Mouse (Mus musculus): ENCODE measurements around the gene Bbs5.
A peak's percentile ranks its signal among the peaks of the same experiment; 100 is the strongest.
"Not testable (repeated sequence)": the region's sequence is repeated elsewhere in the genome, so short reads cannot be mapped to it uniquely, and the experiment has no call there.

The Bbs5 gene

DNA sequence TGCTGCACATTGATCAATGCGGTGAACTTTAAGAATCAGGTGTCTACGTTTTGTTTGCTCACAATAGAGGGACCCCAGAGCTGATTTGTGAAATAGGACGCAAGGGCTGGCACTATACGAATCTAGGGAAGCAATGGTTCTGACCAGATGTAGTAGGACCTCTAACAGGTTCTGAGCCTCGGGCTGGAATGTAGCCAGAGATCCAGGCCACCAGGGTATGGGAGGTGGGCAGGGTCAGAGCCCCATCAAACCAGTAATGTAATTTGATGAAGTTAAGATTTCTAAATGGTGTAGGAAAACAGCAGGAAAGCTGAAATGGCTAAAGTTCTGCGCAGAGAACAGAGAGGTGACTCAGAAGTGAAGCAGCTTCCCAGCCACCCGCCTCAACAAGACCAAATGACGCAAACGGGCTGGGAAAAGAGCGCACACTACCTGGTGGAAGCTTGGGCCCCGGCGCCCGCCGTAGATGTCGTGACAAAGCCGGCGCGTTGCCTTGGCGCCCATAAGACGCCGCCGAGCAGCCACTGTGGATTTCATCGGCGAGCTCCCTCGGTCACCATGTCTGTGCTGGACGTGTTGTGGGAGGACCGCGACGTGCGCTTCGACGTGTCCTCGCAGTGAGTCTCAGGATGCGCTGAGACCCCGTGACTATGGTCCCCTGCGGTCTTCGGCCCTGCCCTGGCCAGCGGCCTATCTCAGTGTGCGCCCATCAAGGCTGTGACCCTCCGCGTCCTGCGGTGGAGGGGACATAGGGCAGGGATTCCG lies at the start of gene Bbs5:
TSS of gene Bbs5 (plus strand) at position 446 of the 765 bp plus-strand sequence.
- peak; percentile 58 for DNase-seq (ENCODE audit: low spot score)

DNA sequence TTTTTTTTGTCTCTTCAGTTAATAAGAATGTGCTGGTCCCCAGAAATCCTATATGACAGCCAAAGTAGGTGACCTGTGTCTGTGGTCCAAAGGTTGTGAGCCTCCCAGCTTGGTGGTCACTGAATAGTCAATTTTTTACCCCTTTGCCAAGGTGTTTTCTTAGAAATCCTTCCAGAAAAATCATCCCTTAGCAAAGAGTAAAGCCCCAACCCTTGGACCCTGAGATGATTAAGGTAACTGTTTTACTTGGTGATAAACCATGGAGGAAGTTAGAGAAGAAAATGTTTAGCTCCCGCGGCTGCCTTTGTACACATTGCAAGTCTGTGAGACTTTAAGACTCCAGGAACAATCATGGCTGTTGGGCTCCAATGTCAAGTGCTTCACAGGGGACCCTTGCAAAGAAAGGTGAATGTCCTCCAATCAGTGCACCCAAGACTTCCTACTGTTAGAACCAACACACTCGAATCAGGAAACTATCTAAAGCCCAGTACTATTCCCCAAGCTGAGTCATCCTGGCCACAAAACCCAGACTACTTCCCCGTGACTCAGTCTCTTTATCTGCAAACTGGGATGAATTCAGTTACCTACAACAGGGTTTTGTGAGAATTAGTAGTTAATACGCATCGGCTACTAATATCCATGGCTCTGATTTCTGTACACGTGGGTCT lies 43.1 kb upstream of the Bbs5 start:
- DNase-seq (ENCODE audit: low spot score), result no peak

DNA sequence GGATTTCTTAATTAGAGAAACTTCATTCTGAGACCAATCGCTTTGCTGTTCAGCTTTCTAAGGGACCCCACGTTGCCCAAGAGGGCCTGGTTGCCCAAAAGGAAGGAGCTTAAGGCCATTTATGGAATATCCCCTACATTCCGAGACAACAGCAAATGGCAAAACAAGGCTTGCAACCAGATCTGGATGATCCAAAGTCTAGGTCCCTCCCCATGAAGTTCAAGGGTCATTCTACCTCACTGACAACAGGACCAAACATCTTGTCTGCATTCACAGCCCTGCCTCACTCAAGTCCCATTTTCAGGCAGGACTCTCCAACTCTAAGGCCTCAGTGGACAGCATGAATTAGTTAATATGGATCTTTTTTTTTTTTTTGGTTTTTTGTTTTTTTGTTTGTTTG lies 40.4 kb upstream of the Bbs5 start:
- DNase-seq (ENCODE audit: low spot score), result no peak

DNA sequence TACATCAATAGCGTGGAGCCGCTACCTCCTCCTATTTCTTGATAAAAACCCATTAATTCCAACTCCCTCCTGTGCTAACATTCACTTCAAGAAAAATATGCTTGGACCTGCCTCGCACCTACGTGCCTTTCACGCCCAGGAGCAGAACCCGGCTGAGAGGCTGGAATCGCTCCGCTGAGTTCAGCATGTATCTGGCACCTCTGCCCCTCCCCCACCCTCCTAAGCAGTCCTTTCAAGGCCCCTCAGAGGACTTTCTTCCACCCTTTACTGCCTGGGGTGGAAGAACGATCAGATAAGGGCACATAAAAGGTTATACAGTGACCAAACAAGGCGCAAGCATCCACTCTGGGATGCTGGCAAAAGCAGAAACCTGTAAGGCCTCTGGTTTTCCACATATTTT lies 34.7 kb upstream of the Bbs5 start:
- DNase-seq (ENCODE audit: low spot score), result no peak

DNA sequence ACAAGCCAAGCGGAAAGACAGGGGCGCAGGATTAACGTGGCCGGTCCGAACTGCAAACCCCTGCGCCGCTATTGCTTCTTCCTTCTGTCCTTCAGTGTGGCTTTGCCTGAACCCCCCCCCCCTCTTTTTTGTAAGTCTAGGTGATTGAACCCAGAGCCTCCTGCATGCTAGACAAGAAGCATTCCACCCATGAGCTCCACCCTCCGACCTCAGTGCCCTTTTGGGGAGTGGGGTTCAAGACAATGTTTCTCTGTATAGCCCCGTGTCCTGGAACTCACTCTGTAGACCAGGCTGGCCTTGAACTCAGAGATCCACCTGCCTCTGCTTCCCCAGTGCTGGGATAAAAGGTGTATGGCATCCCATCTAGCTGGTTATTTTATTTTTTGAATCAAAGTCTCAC lies 34.3 kb upstream of the Bbs5 start:
- no peak for DNase-seq (ENCODE audit: low spot score)

DNA sequence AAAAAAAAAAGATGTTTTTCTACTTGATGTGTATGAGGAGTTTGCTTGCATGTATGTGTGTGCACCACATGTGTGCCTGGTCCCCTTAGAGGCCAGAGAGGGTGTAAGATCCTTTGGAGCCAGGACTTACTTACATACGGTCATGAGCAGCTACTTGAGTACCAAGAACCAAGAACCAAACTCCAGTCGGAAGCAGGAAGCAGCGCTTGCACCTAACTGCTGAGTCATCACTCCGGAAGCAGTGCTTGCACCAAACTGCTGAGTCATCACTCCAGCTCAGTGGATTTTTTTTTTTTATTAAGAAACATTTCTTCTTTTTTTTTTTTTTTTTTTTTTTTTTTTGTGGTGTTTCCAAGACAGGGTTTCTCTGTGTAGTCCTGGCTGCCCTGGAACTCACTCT lies 33.7 kb upstream of the Bbs5 start:
- DNase-seq (ENCODE audit: low spot score), result no peak

DNA sequence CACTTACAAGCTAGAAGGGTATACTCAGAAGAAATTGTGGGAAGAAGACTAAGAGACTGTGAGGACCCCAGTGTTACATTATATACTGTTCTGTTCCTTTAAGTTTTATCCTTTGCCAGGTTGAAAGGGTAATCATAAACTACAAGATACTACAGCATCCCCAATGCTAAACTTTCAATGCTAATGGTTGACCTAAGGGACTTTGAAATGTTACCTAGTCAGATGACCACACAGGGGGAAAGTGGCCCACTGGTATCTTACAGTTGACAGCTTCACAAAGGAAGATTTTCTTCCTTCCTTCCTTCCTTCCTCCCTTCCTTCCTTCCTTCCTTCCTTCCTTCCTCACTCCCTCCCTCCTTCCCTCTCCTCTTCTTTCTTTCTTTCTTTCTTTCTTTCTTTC lies 28.6 kb upstream of the Bbs5 start:
- DNase-seq (ENCODE audit: low spot score), result no peak

DNA sequence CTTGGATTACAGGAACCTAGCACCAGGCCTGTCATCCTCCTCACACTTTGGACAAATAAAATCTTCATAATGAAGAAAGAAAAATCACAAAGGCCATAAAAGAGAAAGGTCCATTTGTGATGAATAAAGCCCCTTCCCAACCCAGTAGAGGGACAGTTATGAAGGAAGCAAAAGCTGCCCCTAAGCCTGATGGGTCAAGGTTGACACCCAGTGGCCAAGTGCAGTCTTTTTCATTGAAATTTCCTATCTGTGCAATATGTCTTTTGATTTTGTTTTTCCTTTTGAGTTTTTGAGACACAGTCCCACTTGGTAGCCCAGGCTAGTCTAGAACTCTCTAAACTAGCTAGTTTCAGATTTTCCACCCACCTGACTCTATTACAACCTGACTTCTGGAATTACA lies 27.7 kb upstream of the Bbs5 start:
- no peak for DNase-seq (ENCODE audit: low spot score)

DNA sequence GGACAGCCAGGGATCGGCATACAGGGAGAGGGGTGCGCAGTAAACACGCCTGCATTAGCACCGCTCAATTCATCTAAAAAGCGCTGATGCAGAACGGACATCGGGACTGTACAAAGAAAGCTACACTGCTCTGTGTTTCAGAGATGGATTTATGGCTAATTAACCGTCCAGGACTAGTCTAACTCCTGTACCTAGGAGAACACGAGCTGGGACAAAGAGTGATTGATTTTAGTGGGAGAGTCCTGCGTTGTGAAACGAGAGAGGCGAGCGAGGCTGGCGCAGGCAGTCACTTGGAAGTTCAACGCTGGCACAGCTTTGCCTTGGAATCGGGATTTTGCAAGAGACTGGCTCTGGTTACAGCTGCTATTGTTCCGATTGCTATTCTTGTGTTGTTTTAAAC lies 17.8 kb upstream of the Bbs5 start:
- no peak for DNase-seq (ENCODE audit: low spot score)

DNA sequence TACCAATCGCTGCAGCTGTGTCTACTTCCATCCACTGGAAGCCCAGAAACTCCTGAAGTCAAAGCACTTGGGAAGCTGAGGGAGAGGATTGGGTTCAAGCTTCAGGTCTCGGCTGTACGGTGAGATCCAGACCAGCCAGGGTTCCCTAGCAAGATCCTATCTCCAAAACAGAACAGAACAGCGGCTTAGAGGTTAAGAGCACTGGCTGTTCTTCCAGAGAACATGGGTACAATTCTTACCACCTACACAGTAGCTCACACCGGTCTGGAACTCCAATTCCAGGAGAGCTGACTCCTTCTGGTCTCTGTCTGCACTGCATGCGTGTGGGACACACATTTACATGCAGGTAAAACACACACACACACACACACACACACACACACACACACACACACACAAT lies 17.1 kb upstream of the Bbs5 start:
- no peak for DNase-seq (ENCODE audit: low spot score)

DNA sequence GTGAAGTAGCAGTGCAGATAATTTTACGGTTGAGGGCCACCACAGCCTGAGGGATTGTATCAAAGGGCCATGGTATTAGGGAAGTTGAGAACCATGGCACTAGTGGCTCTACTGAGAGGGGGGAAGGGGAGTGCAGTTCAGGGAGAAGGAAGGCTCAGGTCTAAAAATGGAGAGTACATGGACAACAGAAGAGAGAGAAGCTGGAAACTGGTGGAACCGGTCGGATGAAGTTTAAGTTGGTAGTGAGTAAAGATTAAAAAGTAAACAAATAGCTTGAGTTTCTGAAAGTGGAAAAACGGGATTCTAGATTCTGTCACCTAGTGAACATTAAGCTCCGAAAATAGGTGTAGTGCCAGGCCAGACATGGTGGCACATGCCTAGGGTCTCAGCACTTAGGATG lies 16.2 kb upstream of the Bbs5 start:
- DNase-seq (ENCODE audit: low spot score), result no peak

DNA sequence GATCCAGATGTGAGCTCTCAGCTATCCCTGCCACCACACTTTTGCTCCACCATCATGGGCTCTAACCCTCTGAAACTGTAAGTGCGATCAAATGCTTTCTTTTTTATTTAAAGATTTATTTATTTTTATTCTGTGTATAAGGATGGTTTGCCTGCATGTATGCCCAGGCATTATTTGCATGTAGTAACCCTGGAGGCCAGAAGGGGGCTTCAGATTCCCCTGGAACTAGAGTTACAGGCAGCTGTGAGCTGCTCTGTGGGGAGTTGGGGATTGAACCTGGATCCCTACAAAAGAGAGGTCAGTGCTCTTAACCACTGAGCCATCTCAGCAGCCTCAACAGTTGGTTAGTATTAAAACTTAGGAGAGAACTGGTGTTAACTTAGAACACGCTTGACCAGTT lies 15.5 kb upstream of the Bbs5 start:
- peak; percentile 7 for DNase-seq (ENCODE audit: low spot score)

DNA sequence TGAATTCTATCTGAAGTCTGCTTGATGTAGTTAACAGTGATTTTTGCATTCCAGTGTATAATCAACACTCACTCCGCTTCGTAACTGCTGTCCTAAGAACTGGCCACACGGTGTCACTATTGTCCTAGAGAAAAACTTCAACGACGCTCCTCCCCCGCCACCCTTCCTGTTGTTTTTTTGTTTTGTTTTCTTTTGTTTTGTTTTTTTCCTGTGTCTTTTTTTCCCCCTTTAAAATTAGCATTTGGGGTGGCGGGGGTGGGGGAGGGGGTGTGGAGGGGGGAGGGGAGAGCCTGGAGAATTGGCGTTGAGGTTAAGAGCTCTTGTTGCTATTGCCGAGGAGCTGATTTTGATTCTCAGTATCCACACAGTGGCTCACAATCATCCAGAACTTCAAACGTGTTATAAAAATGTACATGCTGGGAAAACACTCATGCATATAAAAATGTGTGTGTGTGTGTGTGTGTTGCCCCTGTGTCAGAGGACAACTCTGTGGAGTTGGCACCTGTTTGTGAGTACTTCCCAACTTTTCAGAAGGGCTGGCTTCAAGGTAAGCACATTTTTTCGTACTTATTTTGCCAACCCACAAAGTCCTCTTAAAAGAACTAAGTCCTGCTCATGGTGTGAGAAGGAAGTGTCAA lies 11.8 kb upstream of the Bbs5 start:
- peak; percentile 61 for DNase-seq (ENCODE audit: low spot score)

DNA sequence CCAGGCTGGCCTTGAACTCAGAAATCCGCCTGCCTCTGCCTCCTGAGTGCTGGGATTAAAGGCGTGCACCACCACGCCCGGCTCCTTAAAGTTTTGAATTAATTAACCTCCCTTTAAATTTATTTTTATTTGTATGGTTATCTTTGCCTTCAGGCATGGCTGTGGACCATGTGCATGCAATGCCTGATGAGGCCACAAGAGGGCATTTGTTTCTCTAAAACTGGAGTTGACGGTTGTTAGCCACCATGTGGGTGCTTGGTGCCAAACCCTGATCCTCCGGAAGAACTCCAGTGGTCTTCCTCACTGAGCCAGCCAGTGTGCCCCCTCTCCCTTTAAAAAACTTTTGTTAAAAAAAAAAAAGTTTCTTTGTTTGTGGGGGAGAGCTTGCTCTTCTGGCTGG lies 11.2 kb upstream of the Bbs5 start:
- peak; percentile 56 for DNase-seq (ENCODE audit: low spot score)

DNA sequence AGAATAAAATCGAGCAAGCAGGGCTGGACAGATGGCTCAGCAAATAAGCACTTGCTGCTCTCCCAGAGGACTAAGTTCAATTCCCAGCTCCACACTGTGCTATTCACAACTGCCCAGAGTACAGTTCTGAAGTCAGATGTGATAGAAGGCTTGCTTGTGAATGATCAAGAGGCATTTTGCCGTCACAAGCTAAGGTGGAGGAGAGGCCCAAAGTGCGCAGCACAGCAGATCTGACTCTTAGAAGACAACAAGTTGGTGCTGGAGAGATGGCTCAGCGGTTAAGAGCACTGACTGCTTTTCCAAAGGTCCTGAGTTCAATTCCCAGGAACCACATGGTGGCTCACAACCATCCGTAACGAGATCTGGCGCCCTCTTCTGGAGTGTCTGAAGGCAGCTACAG lies 9.0 kb upstream of the Bbs5 start:
- DNase-seq (ENCODE audit: low spot score), result not testable (repeated sequence)

DNA sequence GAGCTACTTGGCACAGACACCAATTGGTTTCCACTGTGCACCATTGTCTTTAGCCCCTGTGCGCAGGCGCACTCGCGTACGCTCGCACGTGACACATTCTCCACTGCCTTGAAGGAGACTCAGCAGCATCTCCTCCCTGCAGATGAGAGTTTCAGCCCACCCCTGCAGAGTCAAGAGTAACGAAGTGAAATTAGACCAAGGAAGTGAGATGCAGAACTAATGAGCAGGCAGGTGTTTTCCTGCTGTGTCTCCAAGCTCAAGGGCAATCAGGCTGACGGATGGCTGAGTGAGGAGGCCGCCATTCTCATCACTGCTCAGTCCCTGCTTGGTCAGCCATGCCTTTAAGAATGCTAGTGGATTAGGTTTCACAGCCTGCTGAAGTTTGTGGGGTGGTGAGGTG lies 6.9 kb upstream of the Bbs5 start:
- DNase-seq (ENCODE audit: low spot score), result no peak

DNA sequence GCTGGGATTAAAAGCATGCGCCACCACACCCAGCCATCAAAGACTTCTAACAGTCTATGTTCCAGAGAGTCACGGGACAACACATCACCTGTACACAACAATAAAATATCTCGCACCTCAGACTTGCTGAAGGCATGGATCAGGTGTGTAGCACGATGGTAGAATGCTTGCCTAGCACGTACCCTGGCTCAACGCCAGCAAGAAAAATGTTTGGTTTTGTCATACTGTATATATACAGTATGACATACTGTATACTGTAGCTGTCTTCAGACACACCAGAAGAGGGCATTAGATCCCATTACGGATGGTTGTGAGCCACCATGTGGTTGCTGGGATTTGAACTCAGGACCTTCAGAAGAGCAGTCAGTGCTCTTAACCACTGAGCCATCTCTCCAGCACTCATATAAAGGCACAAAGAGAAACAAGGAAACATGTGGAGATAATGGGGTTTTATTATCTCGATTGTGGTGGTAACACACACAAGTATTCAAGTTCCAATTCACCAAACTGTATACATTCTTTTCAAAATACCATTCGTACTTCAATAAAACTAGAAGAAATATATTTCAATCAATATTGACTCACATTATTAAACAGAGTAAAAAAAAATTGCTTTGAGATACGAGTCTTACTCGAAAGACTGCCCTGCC lies 1.9 kb upstream of the Bbs5 start:
- no peak for DNase-seq (ENCODE audit: low spot score)

DNA sequence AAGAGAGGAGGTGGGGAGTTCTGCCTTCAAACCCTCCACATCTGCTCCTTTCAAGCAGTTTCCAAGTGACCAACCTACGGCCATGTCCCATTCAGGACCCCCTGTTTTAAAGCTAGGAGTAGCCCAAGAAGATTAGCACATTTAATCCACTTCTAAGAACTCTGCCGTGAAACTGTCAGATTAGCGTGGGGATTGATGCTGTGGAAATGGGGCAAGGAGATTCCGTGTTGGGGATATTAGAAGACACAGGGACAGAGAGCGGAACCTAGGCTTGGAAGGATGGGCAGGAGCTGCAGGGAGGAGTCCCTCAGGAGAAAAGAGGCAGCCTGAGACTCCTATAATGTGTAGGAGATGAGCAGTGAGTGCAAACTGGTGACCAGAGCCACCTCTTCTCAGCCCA lies 2.7 kb downstream of the Bbs5 start:
- DNase-seq (ENCODE audit: low spot score), result no peak

DNA sequence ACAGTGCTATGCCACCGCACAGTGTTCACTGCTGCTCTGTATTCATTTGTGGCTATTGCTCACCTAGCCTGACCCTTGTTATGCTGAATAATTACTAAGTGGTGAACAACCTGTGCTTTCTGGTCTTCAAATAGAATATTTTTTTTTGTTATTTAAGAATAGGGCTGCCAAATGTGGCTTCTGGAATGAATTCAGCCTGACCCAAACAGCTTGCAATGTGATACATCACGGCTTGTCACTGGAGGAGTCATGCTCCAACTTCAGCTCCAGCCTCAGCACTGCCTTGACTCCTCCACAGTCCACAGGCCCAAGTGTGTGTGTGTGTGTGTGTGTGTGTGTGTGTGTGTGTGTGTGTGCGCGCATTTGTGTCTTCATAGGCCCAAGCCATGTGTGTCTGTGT lies 12.4 kb downstream of the Bbs5 start:
- no peak for DNase-seq (ENCODE audit: low spot score)

DNA sequence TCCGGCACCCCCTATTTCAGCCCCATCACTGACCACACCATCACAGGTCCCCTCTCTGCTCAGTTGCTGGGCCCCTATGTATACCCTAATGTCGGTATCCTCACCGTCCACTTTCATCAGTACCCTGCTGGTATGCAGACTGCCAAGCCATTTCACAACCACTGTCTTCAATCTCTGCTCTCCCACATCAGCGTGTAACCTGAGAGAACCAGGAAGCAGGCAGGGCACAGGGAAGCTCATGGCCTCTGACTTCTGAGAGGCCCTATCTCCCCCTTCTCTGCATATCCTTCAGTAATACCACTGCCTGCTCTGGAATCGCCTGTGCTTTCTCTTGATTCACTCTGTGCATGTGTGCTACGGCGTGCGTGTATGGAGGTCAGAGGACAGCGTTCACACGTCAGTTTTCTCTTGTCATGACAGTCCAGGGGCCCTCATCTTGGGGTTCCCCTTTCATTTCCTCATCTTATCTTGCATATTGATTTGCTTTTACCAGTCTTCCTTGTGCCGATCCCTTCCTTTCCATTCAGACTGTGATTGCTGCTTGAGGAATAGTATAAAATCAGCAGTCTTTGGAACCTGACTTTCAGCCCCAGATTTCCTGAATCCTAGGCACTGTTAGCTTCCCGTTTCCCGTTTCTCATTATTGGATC lies 17.0 kb downstream of the Bbs5 start:
- DNase-seq (ENCODE audit: low spot score), result no peak

DNA sequence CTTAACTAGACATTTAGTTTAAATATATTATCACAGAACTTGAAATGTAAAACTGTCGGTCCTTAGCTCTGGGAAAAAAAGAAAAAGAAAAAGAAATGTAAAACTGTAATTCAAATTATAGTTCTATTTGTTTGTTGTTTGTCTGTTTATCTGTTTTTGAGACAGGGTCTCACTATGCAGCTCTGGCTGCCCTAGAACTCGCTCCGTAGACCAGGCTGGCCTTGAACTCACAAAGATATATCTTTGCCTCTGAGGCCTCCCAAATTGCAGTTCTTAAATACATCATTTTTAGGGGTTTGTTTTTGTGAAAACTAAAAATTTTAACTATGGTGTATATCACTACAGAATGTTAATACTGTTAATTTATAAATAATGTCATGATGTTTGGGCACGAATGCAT lies 20.7 kb downstream of the Bbs5 start:
- DNase-seq (ENCODE audit: low spot score), result no peak

DNA sequence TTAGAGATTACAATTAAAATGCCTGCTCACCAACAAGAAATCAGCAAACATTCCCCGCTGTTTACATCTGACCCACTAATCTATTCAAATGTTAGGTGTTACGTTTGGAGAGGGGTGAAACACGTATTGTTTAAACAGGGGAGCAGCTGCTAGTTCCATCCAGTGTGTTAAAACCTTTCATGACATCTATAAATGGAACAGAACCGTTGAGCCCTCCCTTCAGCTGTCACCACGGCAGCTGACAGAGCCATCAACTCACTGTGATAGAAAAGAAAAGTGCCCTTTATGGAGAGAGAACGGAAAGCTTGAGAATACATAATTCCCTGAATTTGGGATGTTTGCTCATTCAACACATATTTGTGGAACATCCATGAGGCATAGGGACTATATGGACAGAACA lies 21.4 kb downstream of the Bbs5 start:
- DNase-seq (ENCODE audit: low spot score), result no peak

DNA sequence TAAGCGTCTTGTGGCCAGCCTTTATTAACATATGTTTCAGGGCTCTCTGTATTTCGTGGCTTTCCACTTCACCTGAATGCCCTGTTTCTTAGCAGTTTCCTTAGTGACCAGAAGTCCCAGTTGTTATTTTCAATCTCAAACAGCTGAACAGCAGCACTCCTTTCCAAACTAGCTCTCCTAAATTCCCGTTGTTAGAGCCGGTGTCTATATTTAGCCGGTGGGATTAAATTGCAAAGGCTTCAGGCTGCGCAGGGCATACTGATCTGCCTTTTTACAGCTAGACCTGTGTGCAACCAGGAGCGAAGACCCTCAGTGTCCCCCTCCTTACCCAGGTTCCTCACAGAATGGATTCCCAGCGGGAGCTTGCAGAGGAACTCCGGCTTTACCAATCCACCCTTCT lies 22.9 kb downstream of the Bbs5 start, which contains the start of gene Klhl41:
TSS of gene Klhl41 (plus strand) at position 268 of the 400 bp plus-strand sequence.
- DNase-seq (ENCODE audit: low spot score), result no peak

Data from T-cell, adult 2 months (primary cell).